Mouse (Mus musculus) CH12.LX (cell line): ENCODE data around the gene Fndc7. TPM values are rescaled to one million over a fixed set of nuclear protein-coding genes. Genes with fewer than 3 reads are reported as not detected.
A peak's percentile ranks its signal among the peaks of the same experiment; 100 is the strongest.

Experiments used
- DNase-seq: peaks from one replicate; pipeline ENCODE4 v3.0.0-alpha.2; 2013; ENCODE audit errors: extremely low read depth
- H3K27ac ChIP-seq: 2 replicates; pipeline ENCODE4 v1.5.1; 2012; ENCODE audit warnings: low read depth, mild to moderate bottlenecking, control low read depth, moderate library complexity; ENCODE audit not compliant: insufficient read depth
- H3K27me3 ChIP-seq: replicated peaks from 2 replicates; pipeline ENCODE3; 2012; ENCODE audit warnings: inconsistent platforms
- H3K36me3 ChIP-seq, 2 experiments: replicated peaks in 1 of 2; 2 replicates each; pipeline versions ENCODE3 to v1.6.1; 2012; ENCODE audit warnings: inconsistent platforms in 1 of 2, low read length in 1 of 2, mild to moderate bottlenecking in 1 of 2, mixed read lengths in 1 of 2, moderate library complexity in 1 of 2; ENCODE audit not compliant: control insufficient read depth in 1 of 2, insufficient read depth in 1 of 2
- H3K4me1 ChIP-seq, 2 experiments: 2 replicates each; pipeline ENCODE4 v1.6.1; 2012; ENCODE audit warnings: inconsistent platforms in 1 of 2, moderate library complexity in 1 of 2; ENCODE audit not compliant: insufficient read depth in 2 of 2, control insufficient read depth in 1 of 2
- H3K4me2 ChIP-seq: 2 replicates; pipeline ENCODE4 v1.6.1; 2012; ENCODE audit warnings: low read depth, mild to moderate bottlenecking, control low read depth; ENCODE audit not compliant: poor library complexity, insufficient read depth, severe bottlenecking
- H3K4me3 ChIP-seq, 3 experiments: fragments of 150-350 bp in 1 of 3; sonication (generic) in 1 of 3; replicated peaks in 1 of 3; 2 replicates each; pipeline versions ENCODE3 to v1.5.1; 2011 to 2012; ENCODE audit warnings: low read depth in 2 of 3, low read length in 2 of 3, mild to moderate bottlenecking in 2 of 3, moderate library complexity in 2 of 3, control low read depth in 1 of 3, improper control_type of control experiment in 1 of 3, inconsistent platforms in 1 of 3, mixed read lengths in 1 of 3; ENCODE audit not compliant: poor library complexity in 1 of 3
- H3K79me2 ChIP-seq: replicated peaks from 2 replicates; pipeline ENCODE4 v1.6.1; 2012; ENCODE audit warnings: mild to moderate bottlenecking, moderate library complexity; ENCODE audit not compliant: control insufficient read depth, poor library complexity, insufficient read depth, severe bottlenecking; ENCODE audit errors: extremely low read depth
- H3K9ac ChIP-seq: 2 replicates; pipeline ENCODE4 v1.6.1; 2012; ENCODE audit warnings: low read depth, mild to moderate bottlenecking, control low read depth, moderate library complexity; ENCODE audit not compliant: insufficient read depth
- H3K9me3 ChIP-seq: replicated peaks from 2 replicates; pipeline ENCODE3; 2012; ENCODE audit warnings: low read length, inconsistent platforms, mixed read lengths
- BHLHE40 ChIP-seq: IDR thresholded peaks from 2 replicates; pipeline ENCODE4 v1.6.1; 2011; ENCODE audit warnings: mild to moderate bottlenecking, low read depth, low read length, improper control_type of control experiment
- CHD1 ChIP-seq: IDR thresholded peaks from 2 replicates; pipeline ENCODE4 v1.6.1; 2012; ENCODE audit warnings: low read depth, low read length, improper control_type of control experiment, inconsistent platforms
- CTCF ChIP-seq, 2 experiments: IDR thresholded peaks in 1 of 2; conservative IDR thresholded peaks in 1 of 2; 2 replicates each; pipeline ENCODE4 v1.5.1; 2011 to 2012; ENCODE audit warnings: low read depth in 2 of 2, low read length in 2 of 2, improper control_type of control experiment in 1 of 2, inconsistent platforms in 1 of 2, mild to moderate bottlenecking in 1 of 2, moderate library complexity in 1 of 2
- ETS1 ChIP-seq: conservative IDR thresholded peaks from 2 replicates; pipeline ENCODE4 v1.6.1; 2012; ENCODE audit warnings: low read depth, mild to moderate bottlenecking, inconsistent platforms, low read length, improper control_type of control experiment, moderate library complexity
- GABPA ChIP-seq: IDR thresholded peaks from 2 replicates; pipeline ENCODE4 v1.6.1; 2012; ENCODE audit warnings: low read depth, low read length, improper control_type of control experiment, inconsistent platforms; ENCODE audit not compliant: insufficient replicate concordance
- KAT2A ChIP-seq: IDR thresholded peaks from 2 replicates; pipeline ENCODE4 v1.6.1; 2012; ENCODE audit warnings: low read length, improper control_type of control experiment, inconsistent platforms; ENCODE audit not compliant: insufficient replicate concordance
- MAX ChIP-seq: IDR thresholded peaks from 2 replicates; pipeline ENCODE4 v1.6.1; 2011; ENCODE audit warnings: low read length, improper control_type of control experiment
- MYC ChIP-seq: IDR thresholded peaks from 2 replicates; pipeline ENCODE4 v1.6.1; 2011; ENCODE audit warnings: low read depth, mild to moderate bottlenecking, improper control_type of control experiment, low read length
- NELFE ChIP-seq: IDR thresholded peaks from 2 replicates; pipeline ENCODE4 v1.6.1; 2011; ENCODE audit warnings: low read depth, low read length, improper control_type of control experiment
- NRF1 ChIP-seq: IDR thresholded peaks from 2 replicates; pipeline ENCODE4 v1.6.1; 2014; ENCODE audit warnings: low read depth, mild to moderate bottlenecking, inconsistent platforms, low read length, improper control_type of control experiment, moderate library complexity
- POLR2A ChIP-seq: IDR thresholded peaks from 2 replicates; pipeline ENCODE4 v1.6.1; 2011; ENCODE audit warnings: low read depth, mild to moderate bottlenecking, improper control_type of control experiment, low read length
- TBP ChIP-seq: conservative IDR thresholded peaks from 2 replicates; pipeline ENCODE4 v1.6.1; 2011; ENCODE audit warnings: low read depth, low read length, improper control_type of control experiment
- TCF12 ChIP-seq: IDR thresholded peaks from 2 replicates; pipeline ENCODE4 v1.6.1; 2014; ENCODE audit warnings: low read depth, mild to moderate bottlenecking, inconsistent platforms, low read length, improper control_type of control experiment
- ZKSCAN1 ChIP-seq: IDR thresholded peaks from 2 replicates; pipeline ENCODE4 v1.6.1; 2012; ENCODE audit warnings: low read depth, inconsistent platforms, low read length, improper control_type of control experiment, borderline replicate concordance
- ZMIZ1 ChIP-seq: IDR thresholded peaks from 2 replicates; pipeline ENCODE4 v1.6.1; 2012; ENCODE audit warnings: low read depth, mild to moderate bottlenecking, inconsistent platforms, low read length, improper control_type of control experiment
- dilution Hi-C: fragments of 300-500 bp; cut with MboI; formaldehyde crosslinking; loops from 2 replicates; pipeline ENCODE4 v1.14.3; 2020; ENCODE audit warnings: low sequenced_read_pairs; ENCODE audit not compliant: extremely low pct_unique_long_range_greater_than_20kb, extremely low pct_ligation_motif_present
- in situ Hi-C: fragments of 300-500 bp; cut with MboI; formaldehyde crosslinking; loops from 3 replicates; pipeline ENCODE4 v1.14.3; 2019; ENCODE audit warnings: low sequenced_read_pairs, low pct_ligation_motif_present, low pct_unique_long_range_greater_than_20kb, mixed read lengths
- polyA plus RNA-seq: library from polyadenylated mRNA; unstranded; fragments of >175 nt; gene quantifications from 2 replicates; pipeline ENCODE4 v1.2.1, GENCODE M21; 2012; ENCODE audit warnings: low read depth; ENCODE audit not compliant: insufficient read length
- total RNA-seq, 2 experiments: library from RNA; depleted of rRNA; stranded (reverse); fragments of 300-350 nt in 1 of 2; fragments of >200 nt in 1 of 2; gene quantifications; 2 replicates each; pipeline ENCODE4 v1.2.3; 2012 to 2014

The Fndc7 gene
- total RNA-seq (2012; rRNA removed) (0.42 and 0.81 TPM in 2 replicates), total RNA-seq (2014; rRNA removed) (1.1 TPM in 2 replicates), polyA plus RNA-seq (0.57 and 0.61 TPM in 2 replicates)

DNA sequence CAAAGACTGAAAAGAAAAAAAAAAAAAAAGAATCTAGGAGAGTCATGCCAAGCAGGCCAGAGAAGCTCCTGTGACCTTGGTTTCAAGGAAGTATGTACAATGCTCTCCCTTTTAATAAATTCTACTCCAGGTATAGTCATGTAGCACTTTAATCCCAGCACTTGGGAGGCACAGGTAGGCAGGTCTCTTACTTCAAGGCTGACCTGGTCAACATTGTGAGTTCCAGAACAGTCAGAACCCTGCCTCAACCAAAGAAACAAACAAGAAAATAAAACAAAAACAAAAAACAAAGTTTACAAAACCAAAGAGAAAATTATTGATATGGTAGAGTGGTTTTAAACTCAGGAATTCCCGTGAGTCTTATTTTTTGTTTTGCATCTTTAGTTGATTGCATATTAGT lies at the start of gene Fndc7:
Gene Fndc7, minus strand, starts transcription at position 101 of the 400 bp plus-strand sequence.
- Histone ChIP-seq H3K27me3 (no peaks in the 10 kb centered on the region), H3K4me3 (no peak within 1 kb of the TSS), H3K9ac (no peak within 1 kb of the TSS), H3K4me1 (peaks cover 13 to 42% of the 10 kb centered on the region in 2 experiments), H3K4me2 (peak within 1 kb of the TSS; percentile 10; the same call in 1 of the 2 replicates), H3K9me3 (no peaks in the 10 kb centered on the region), H3K27ac (no peak within 1 kb of the TSS), H3K36me3 (no peaks in the 10 kb centered on the region), H3K79me2 (no peaks in the 10 kb centered on the region)
- dilution Hi-C loops: no loop called here
- in situ Hi-C loops: no loop called here
- DNase-seq: no peak
- TF ChIP-seq GABPA (no peak), MAX (no peak), KAT2A (no peak), CHD1 (no peak)

- peaks cover 9% of the 10 kb centered on the region for H3K9me3 ChIP-seq
- H3K9ac ChIP-seq: no peak within 1 kb of the TSS
- no peak for DNase-seq
- H3K27me3 ChIP-seq: no peaks in the 10 kb centered on the region
- H3K79me2 ChIP-seq: no peaks in the 10 kb centered on the region
- H3K27ac ChIP-seq: no peak within 1 kb of the TSS
- H3K4me2 ChIP-seq: no peak within 1 kb of the TSS
- TF ChIP-seq GABPA (no peak), NRF1 (no peak), ZMIZ1 (no peak), CTCF (conservative IDR thresholded peaks at IDR 0.05 in 1 of 2, IDR thresholded peaks at IDR 0.05 in 1 of 2; ENCODE audit: low read depth in 2 of 2, low read length in 2 of 2) (no peak), TCF12 (no peak)
- H3K4me1 ChIP-seq: no peaks in the 10 kb centered on the region
- no peaks in the 10 kb centered on the region for H3K36me3 ChIP-seq
- H3K4me3 ChIP-seq: no peak within 1 kb of the TSS
- in situ Hi-C loops: no loop called here
- dilution Hi-C loops: no loop called here
These were observed 49.8 kb upstream of the Fndc7 start, which contains the start of gene Henmt1 for GRCm38 (mm10) chr3:108939573-108939972. TSS of gene Henmt1 (plus strand) at chr3:108939873.

- Histone ChIP-seq H3K27me3 (no peaks in the 10 kb centered on the region), H3K4me1 (no peaks in the 10 kb centered on the region), H3K4me2 (no peak overlapping the region), H3K4me3 (no peak overlapping the region), H3K9me3 (peaks cover 9% of the 10 kb centered on the region), H3K27ac (no peak overlapping the region), H3K79me2 (no peaks in the 10 kb centered on the region), H3K36me3 (no peaks in the 10 kb centered on the region), H3K9ac (no peak overlapping the region)
- no peak for DNase-seq
- no peak for TF ChIP-seq ZKSCAN1
- TF ChIP-seq ETS1: no peak
- TF ChIP-seq ZMIZ1: no peak
- no peak for TF ChIP-seq TBP
- TF ChIP-seq POLR2A: no peak
- TF ChIP-seq BHLHE40: no peak
- no peak for TF ChIP-seq NELFE
- no peak for TF ChIP-seq MYC
- in situ Hi-C loops: no loop called here
- dilution Hi-C loops: no loop called here
These were observed 48.9 kb upstream of the Fndc7 start for GRCm38 (mm10) chr3:108938691-108939090.
